Mouse (Mus musculus) B cell, adult 2 months (primary cell): ENCODE results near the gene Cenpw.

ENCODE experiments used
- DNase-seq, 2 experiments: peaks; one replicate each; pipeline ENCODE4 v3.0.0; 2022

The Cenpw gene

DNA sequence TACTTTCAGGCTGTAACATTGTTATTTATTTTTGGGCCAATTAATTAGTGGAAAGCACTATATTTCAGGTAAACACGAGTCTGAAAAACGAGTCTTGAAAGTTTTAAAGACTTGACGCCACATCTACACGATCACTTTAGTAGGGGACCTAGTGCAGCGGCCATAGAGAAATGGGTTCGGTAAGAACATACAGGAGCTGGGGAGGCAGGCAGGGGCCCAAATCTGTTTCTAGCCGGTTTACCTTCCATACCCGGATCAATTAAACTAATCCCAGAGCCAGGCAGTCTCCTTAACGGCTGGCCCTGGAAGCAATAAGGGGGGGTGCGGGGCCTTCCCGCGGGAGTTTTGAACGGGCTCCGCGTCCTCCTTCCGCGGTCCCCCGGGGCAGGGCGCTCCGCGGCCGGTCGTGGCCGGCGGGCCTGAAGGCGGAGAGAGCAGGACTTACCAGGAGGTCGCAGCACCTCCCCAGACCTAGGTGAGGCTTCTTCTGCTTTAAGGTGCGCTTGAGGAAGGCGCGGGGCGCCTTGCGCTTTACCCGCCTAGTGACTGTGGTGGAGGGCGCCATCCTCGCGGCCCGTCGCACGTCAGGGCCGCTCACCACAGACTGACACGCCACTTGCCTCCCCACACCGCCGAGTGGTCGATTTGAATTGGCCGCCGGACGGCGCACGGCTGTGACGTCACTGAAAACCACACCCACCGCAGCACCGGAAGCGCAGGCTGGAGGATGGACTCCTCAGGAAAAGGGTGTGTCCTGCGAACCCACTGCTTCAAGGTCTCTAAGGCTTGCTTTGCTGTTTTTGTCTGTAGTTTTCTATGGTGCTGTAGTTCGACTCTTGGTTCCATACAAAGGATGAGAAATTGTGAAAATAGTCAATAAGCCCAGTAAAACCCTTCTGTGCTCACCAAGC, at the start of gene Cenpw:
Cenpw (minus strand) TSS at position 645 of the 911 bp plus-strand sequence.
- peak; percentile 96 for DNase-seq

DNA sequence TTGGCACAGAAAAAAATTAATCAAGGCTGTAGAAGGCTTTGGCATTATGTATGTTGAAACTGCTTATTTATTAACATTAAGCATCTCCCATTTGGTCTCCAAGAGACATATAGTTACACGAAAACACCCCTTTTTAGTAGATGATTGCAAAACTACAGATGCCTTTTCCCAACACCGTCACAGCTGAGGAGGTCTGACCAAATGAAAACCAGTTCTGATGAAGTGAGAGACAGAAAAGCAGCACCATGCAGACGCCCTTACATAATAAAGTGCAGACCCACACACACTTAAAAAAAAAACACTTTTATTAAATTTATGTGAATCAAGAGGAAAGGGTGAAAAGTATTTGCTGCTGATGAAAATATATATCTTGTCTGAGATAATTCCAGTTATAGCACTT, 49.3 kb upstream of the Cenpw start:
- DNase-seq, result no peak

DNA sequence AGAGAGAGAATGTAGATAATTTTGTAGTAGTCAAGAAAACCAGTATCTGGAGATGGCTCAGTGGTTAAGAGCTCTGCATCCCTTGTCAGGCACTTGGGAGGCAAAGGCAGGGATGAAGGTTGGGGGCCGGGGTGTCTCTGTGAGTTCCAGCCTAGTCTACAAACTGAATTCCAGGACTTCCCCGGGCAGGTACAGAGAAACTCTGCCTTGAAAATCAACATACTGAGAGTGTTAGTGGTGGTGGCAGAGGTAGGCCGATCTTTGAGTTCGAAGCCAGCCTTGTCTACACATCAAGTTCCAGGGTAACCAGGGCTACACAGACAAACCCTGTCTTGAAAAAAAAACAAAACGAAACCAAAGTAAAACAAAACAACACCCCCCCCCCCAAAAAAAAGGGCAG, 859 bp downstream of the Cenpw start:
- peak in 1 of 2 experiments; percentile 5 for DNase-seq

DNA sequence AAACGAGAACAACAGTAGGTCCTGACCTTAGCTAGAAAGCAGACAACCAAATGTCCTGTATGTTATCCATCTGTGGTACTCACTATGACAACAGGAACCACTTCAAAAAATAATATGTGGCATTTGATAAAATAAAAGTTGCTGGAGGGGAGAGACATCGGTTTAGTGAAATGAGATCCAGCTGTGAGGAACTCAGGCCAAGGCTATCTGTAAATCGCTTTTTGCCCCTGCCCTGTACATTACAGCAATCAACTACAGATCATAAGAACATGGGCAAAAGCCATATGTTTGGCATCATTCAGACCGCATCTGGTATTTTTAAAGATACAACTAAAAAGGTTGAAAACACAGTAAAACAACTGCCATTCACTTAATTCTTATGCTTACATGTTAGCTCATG, 32.7 kb downstream of the Cenpw start:
- no peak for DNase-seq
